Comparison of ENCODE assay signal across 23 mouse cellular contexts in genomic region chr16:84705507-84705906, GRCm38 (mm10).
"Had no signal": no experiment of that assay in that cellular context is flagged by ENCODE, and none has a peak within 500 bp of the region (broad histone marks: within the 10 kb centered on the region; RNA-seq: fewer than 3 reads in every experiment).

No protein-coding gene starts in this region.

- H3K4me3 ChIP-seq: embryonic facial prominence, embryonic 10.5 days; embryonic facial prominence, embryonic 12.5 days; embryonic facial prominence, embryonic 13.5 days; embryonic facial prominence, embryonic 15.5 days; erythroblast, embryonic 14.5 days; forebrain, embryonic 10.5 days; forebrain, embryonic 12.5 days; forebrain, embryonic 13.5 days; forebrain, embryonic 15.5 days; gastrocnemius, adult 2 months; heart, adult 2 months had no signal

- H3K36me3 ChIP-seq: embryonic facial prominence, embryonic 10.5 days; embryonic facial prominence, embryonic 12.5 days; embryonic facial prominence, embryonic 13.5 days; embryonic facial prominence, embryonic 15.5 days; forebrain, embryonic 10.5 days; forebrain, embryonic 12.5 days; forebrain, embryonic 15.5 days had no signal

- H3K9me3 ChIP-seq: embryonic facial prominence, embryonic 10.5 days; embryonic facial prominence, embryonic 12.5 days; embryonic facial prominence, embryonic 13.5 days; embryonic facial prominence, embryonic 15.5 days; forebrain, embryonic 10.5 days; forebrain, embryonic 12.5 days; forebrain, embryonic 13.5 days; forebrain, embryonic 15.5 days had no signal

- H3K27ac ChIP-seq: embryonic facial prominence, embryonic 10.5 days; embryonic facial prominence, embryonic 12.5 days; embryonic facial prominence, embryonic 13.5 days; embryonic facial prominence, embryonic 15.5 days; forebrain, embryonic 10.5 days; forebrain, embryonic 12.5 days; forebrain, embryonic 13.5 days; forebrain, embryonic 15.5 days; gastrocnemius, adult 2 months; heart, adult 2 months had no signal

- H3K4me2 ChIP-seq: embryonic facial prominence, embryonic 12.5 days; embryonic facial prominence, embryonic 13.5 days; embryonic facial prominence, embryonic 15.5 days; forebrain, embryonic 12.5 days; forebrain, embryonic 13.5 days; forebrain, embryonic 15.5 days had no signal

- DNase-seq: cerebellum, adult 9-10 months; cerebellum, adult 9-11 months; cerebellum, postnatal 25 days; cerebellum, postnatal 36 days; embryo, embryonic 11 days; forebrain, postnatal 0 days; gastrocnemius, adult 2 months; gastrocnemius, postnatal 10 days; gastrocnemius, postnatal 14 days; gastrocnemius, postnatal 25 days; gastrocnemius, postnatal 36 days; heart, adult 11 months; heart, adult 18-20 months; heart, adult 2 months had no signal

- H3K4me1 ChIP-seq: embryonic facial prominence, embryonic 12.5 days; embryonic facial prominence, embryonic 13.5 days had no signal

- H3K9ac ChIP-seq: embryonic facial prominence, embryonic 12.5 days; embryonic facial prominence, embryonic 13.5 days; embryonic facial prominence, embryonic 15.5 days; forebrain, embryonic 12.5 days; forebrain, embryonic 13.5 days; forebrain, embryonic 15.5 days; forebrain, postnatal 0 days had no signal
